Mouse (Mus musculus) urinary bladder, postnatal 36 days (tissue): ENCODE results near the gene Slc52a3.

Experiments used
- DNase-seq, 2 experiments: peaks; one replicate each; pipeline ENCODE4 v3.0.0; 2022; ENCODE audit warnings: low spot score in 2 of 2, mixed read lengths in 1 of 2

Slc52a3 gene

DNA sequence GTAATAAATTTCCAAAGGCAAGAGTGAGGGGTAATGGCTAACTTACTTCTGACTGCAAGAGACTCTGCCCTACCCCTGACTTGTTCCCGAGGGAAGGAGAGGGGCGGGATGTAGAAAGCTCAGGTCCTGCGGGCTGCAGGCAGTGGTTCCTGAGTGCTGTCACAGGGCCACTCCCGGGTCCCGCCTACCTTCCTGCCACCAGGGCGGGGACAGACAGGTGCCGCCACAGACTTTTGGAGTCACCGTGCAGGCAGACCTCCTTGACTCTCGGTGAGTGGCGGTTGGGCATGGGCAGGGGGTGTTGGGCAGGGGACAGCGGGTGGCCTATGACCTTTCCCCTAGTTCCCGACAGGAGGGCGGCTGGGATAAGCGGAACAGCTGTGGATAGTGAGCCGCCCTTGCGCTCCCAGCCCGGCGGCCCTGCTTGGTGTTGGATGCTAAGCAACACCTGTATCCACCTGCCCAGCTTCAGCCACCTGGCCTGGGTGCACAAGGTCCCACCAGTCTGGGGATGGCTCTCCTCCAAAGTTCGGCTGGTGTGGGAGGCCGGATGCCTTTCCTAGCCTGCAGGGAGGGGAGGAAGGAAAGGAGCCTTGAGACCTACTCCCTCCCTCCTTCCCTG, 3.5 kb downstream of the Slc52a3 start:
- DNase-seq = peak; percentile 60 to 72

DNA sequence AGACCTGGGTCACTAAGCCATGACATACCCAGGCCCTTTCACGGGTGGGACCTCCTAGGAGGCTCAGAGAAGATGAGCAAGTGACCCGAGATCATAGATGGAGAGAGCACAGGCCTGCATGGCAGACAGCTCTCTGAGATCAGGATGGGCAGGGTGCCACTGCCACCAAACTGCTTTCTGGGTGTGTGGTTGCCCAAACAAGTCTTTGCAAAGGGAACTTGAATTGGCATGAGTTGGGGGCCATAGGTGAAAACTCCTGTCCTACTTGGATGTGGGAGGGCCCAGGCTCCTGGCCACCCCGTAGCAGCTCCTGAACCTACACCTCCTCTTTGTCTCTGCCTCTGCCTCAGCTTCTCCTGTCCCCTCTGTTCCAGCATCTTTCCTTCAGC, 4.0 kb downstream of the Slc52a3 start:
- DNase-seq = peak; percentile 62 to 69

- DNase-seq = no peak
Measured at GRCm38 (mm10) chr2:152000735-152001134, 4.4 kb downstream of the Slc52a3 start.

DNA sequence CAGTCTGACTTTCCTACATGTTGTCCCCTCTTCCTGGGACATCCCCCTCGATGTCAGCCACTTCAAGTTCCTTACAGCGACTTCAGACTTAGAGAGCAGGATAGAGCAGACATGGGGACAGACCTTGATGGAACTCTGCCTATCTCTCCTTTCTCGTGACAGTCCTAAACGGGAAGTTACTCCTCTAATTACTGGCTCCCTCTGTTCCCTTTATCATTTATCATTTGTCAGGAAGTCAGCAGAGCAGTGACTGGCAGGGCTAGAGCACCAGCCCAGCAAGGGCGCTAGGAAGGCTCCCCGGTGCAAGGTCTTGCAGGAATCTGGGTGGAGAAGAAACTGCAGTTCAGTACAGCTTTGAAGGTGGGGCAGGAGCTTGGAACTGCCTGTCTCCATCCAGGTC, 6.2 kb downstream of the Slc52a3 start:
- DNase-seq = no peak

DNA sequence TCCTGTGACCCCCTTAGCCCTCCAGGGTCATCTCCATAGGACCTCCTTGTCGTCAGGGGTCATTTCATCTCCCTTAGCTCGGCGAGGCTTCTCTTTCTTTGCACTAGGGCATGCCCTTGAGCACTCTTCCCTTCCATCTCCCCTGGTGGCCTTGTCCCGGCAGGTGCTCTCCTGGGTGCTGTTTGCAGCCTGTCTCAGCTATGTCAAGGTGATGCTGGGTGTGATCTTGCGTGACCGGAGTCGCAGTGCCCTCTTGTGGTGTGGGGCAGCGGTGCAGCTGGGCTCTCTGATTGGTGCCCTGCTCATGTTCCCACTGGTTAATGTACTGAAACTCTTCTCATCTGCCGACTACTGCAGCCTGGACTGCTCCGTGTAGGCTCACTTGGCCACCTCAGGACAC, 11.5 kb downstream of the Slc52a3 start:
- DNase-seq = no peak

DNA sequence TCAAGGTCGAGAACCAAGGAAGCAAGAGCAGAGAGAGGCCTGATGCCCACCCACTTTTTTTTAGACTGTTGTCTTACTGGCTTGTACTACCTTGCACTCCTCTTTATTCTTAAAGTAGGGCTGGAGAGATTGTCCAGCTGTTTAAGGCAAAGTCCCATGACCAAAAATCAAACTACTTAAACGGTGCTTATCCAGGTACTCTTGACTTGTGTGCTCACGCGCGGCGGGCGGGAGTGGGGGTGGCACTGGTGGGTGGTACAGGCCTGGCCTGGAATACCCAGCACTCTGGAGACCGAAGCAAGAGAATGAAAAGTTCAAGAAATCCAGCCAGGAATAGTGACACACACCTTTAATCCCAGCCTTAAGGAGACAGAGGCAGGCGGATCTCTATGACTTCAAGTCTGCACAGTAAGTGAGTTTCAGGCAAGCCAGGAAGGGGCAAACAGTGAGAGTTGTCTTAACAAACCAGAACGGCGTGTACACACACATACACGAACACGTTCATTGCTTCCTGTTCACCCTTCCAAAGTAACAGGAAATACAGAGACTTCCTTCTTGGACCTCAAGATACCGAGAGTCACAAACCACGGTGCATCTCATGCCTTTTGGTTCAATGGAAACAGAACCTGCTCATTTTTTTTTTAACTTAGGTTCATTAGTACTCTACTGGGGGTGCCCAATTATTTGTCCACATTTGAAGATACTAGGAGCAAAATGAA, 12.9 kb downstream of the Slc52a3 start:
- DNase-seq = no peak

GRCm38 (mm10) chr2:152010251-152010650, 13.9 kb downstream of the Slc52a3 start:
- no peak for DNase-seq

- no peak for DNase-seq
Measured at GRCm38 (mm10) chr2:152010661-152011060, 14.3 kb downstream of the Slc52a3 start.

DNA sequence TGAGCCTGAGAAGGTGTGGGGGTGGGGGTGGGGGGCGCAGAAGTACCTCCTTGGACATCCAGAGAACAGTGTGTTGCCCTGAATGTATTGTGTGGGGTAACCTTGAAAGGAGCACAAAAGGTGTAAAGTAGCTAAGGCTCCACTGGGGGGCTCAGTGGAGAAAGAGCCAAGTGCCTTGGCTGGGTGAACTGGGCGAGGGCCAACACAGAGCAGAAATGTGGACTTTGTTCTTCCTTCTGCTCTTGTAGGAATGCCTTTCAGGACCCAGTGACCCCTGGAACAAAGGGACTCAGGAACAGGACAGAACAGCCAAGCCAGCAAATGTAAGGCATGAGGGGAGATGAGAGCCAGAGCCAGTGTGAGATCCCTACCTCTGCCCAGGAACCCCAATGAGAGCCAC, 15.4 kb downstream of the Slc52a3 start:
- no peak for DNase-seq

- DNase-seq = peak in 1 of 2 experiments; percentile 23
Measured at GRCm38 (mm10) chr2:152012222-152012621, 15.9 kb downstream of the Slc52a3 start.

DNA sequence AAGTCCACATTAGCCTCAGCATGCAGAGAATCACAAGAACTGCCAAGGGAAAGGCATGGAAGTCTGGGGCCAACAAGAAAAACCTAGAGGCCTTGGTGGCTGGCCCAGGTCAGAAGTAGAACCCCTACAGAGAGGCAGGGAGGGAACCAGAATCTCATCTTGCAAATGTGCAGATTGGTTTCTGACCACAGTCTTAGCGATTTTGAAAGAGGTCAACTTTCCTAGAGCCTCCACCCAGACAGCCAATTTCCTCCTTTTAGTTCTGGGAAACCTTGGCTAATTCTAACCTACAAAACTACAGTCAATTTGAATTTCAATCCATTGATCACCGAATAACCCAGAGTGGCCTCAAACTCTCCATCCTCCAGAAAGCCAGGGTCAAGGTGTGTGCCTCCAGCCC, 16.4 kb downstream of the Slc52a3 start:
- no peak for DNase-seq

DNA sequence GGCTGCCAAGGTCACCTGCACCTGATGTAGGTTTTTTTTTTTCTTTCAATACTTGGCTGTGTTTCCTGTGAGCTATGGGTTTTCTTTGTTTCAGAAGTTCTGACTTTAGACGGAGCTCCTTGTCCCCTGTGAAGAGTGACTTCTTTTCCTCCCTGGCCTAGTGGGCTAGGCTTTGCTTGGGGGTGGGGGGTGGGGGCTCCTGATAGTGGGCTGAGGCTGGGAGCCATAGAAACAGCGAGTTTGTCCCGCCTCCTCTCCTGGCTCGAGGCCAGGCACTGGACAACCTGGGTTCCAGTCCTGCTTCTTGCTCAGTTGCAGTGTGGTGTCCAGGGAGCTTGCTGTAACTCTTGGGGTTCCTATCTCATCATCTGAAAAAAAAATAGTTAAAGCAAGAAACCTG, 19.7 kb downstream of the Slc52a3 start:
- DNase-seq = no peak

- no peak for DNase-seq
Measured at GRCm38 (mm10) chr2:152016666-152017065, 20.4 kb downstream of the Slc52a3 start.

DNA sequence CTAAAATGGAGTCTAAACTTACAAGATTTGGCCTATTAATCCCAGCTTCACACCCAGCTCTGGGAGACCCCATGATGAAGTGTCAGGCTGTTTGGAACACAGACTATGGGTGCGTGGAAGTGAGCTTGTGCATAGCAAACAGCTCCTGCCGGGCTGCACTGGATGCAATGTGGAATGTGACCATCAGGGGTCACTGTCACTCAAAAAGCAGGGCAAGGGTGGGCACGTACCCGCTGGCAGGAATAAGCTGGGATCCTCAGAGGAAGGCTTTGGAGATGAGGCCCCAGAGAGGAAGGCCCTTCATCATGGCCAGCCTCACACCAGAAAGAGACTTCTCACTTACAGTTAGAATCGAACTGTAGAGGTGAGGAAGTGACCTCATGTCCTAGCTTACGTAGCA, 23.9 kb downstream of the Slc52a3 start:
- peak in 1 of 2 experiments; percentile 19 for DNase-seq

GRCm38 (mm10) chr2:152022022-152022421, 25.7 kb downstream of the Slc52a3 start:
- DNase-seq = no peak

DNA sequence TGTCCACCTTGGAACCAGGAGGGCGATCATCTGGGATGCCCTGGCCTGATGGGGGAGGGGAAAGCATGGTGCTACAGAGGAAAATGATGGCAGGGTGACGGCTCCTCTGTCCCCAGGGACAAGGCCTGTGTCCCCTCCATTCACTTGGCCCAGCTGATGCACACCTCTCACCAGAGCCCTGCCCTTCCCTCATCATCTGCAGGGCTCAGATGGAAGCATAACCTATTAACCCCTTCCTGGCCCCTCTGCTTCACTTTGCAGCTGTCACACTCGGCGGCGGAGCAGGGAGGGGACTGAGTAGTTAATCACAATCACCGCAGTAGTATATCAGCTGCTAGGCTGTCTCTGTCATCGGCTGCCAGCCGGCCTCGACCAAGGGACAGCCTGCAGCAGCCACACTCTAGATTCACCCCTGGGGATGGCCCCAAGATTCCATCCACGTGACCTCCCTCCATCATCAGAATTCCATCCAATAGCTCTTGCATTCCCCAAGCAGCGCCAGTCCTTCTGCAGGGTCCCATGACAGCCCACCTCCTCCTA, 28.6 kb downstream of the Slc52a3 start:
- no peak for DNase-seq

- peak; percentile 70 to 84 for DNase-seq
Measured at GRCm38 (mm10) chr2:152029252-152030082, 33.2 kb downstream of the Slc52a3 start.

- no peak for DNase-seq
Measured at GRCm38 (mm10) chr2:152030986-152031385, 34.7 kb downstream of the Slc52a3 start.

- DNase-seq = no peak
Measured at GRCm38 (mm10) chr2:152040101-152040500, 43.8 kb downstream of the Slc52a3 start.

DNA sequence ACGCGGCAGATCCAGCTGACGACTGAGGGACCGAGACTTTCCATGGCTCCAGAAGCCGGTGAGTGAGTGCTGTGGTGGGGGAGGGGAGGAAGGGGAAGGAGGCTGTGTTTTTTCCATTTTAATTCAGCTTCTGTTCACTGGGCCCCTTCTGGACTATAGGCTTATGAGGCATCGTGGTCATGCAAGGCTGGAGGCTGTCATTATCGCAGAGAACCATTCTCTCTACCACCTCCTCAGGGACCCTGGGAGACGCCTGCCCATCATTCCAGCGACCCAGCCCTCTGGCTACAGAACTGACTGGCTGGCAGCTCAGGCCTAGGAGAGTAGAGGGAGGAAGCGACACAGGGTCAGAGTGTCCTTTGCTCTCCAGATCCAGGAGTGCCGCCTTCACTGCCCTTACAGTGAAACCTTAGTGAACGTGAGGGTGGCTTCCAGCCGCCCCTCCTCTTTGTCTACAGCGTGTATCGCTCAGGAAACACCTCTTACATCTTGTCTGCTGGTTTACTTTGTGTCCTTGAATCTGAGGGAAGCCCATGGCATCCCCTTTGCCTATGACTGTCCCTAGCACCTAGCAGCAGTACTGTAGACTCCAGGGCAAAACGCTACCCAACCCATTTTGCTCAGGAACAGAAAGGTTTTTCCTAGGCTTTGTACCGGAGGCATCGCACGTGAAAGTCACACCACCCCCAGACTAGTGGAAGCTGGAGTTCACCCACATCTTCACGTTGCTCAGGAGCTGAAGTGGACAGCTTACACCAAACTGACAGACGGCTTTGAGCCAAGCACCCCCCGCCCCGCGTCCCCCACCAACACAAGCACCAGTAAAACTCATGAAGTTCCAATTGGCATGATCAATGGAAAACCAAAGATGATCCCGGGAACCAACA, 51.0 kb downstream of the Slc52a3 start:
- DNase-seq = no peak
